Mouse (Mus musculus): ENCODE measurements around the gene Map1lc3a. TPM values are rescaled to one million over a fixed set of nuclear protein-coding genes. Genes with fewer than 3 reads are reported as not detected.

The Map1lc3a gene
- polyA plus RNA-seq, 1 experiment from 2014 or later, result 203 TPM

GRCm38 (mm10) chr2:155248718-155249117, 27.4 kb upstream of the Map1lc3a start:
- Histone ChIP-seq H3K36me3 (ENCODE audit: control insufficient read depth, insufficient read depth, low read length) (peaks cover 77% of the 10 kb centered on the region), H3K4me1 (replicated peaks; ENCODE audit: control insufficient read depth, insufficient read depth, low read length) (no peaks in the 10 kb centered on the region)

DNA sequence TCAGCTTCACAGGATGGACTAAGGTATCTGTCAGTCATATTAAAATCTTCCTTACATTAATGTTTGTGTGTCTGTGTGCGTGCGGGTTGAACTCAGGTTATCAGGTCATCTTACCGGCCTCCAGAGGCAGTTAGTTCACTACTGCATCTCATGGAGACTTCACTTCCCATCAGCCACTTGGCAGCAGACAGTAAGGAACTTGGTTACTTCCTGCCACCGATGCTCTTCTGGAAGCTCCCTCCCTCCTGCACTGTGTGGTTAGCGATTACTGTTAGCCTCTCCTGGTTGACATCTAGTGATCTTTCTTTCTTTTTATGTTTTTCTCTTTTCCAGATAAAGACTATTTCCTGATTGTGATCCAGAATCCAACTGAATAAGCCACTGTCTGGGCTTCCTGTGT, 26.5 kb upstream of the Map1lc3a start:
- ATAC-seq (replicated peaks; ENCODE audit: low FRiP score, low TSS enrichment, low read depth), result no peak

More at GRCm38 (mm10) chr2:155248718-155249117, 27.4 kb upstream of the Map1lc3a start:
- Histone ChIP-seq H3K27ac (ENCODE audit: low read depth) (no peak overlapping the region), H3K4me3 (ENCODE audit: low read depth, low read length) (no peak overlapping the region), H3K4me2 (ENCODE audit: low read length) (no peak overlapping the region), H3K27me3 (replicated peaks; ENCODE audit: control insufficient read depth, insufficient read depth, low read length) (no peaks in the 10 kb centered on the region), H3K9me3 (ENCODE audit: control insufficient read depth, low read length) (no peaks in the 10 kb centered on the region), H3K9ac (ENCODE audit: low read length) (no peak overlapping the region)
- no peak for DNase-seq (ENCODE audit: low spot score)
- ATAC-seq (replicated peaks; ENCODE audit: low FRiP score, low TSS enrichment, low read depth), result no peak
- 72% methylated on average over 2 of the region's 2 CpGs for WGBS

DNA sequence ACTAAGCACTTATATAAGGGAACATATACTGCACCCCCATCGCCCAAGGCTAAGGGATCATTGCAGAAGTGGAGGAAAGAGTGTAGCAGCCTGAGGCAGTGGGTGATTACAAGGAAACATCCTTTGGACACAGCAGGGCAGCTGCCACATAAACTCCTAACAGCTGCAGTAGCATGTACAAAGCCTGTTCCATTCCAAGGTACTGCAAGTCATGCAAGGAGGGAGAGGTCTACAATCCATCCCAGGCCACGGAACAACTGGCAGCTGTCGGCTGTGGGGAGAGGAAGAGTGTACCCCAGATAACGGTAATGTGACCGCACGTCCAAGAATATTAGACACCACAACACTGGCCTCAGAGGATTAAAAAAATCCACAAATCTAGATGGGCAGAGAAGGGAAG, 10.6 kb upstream of the Map1lc3a start:
- Histone ChIP-seq H3K27ac (ENCODE audit: low read depth) (no peak overlapping the region), H3K4me3 (ENCODE audit: low read depth, low read length) (no peak overlapping the region), H3K4me1 (replicated peaks; ENCODE audit: control insufficient read depth, insufficient read depth, low read length) (no peaks in the 10 kb centered on the region), H3K4me2 (ENCODE audit: low read length) (no peak overlapping the region), H3K27me3 (replicated peaks; ENCODE audit: control insufficient read depth, insufficient read depth, low read length) (no peaks in the 10 kb centered on the region), H3K36me3 (ENCODE audit: control insufficient read depth, insufficient read depth, low read length) (no peaks in the 10 kb centered on the region), H3K9ac (ENCODE audit: low read length) (no peak overlapping the region), H3K9me3 (ENCODE audit: control insufficient read depth, low read length) (no peaks in the 10 kb centered on the region)
- WGBS, result 86% methylated on average over 6 of the region's 6 CpGs
- ATAC-seq (replicated peaks; ENCODE audit: low FRiP score, low TSS enrichment, low read depth), result no peak
- DNase-seq (ENCODE audit: low spot score), result no peak

More for the DNA sequence above, 26.5 kb upstream of the Map1lc3a start:
- Histone ChIP-seq H3K36me3 (ENCODE audit: control insufficient read depth, insufficient read depth, low read length) (peaks cover 68% of the 10 kb centered on the region), H3K9ac (ENCODE audit: low read length) (no peak overlapping the region), H3K27ac (ENCODE audit: low read depth) (no peak overlapping the region), H3K4me2 (ENCODE audit: low read length) (no peak overlapping the region), H3K4me1 (replicated peaks; ENCODE audit: control insufficient read depth, insufficient read depth, low read length) (no peaks in the 10 kb centered on the region), H3K27me3 (replicated peaks; ENCODE audit: control insufficient read depth, insufficient read depth, low read length) (no peaks in the 10 kb centered on the region), H3K9me3 (ENCODE audit: control insufficient read depth, low read length) (no peaks in the 10 kb centered on the region), H3K4me3 (ENCODE audit: low read depth, low read length) (no peak overlapping the region)
- WGBS, result 95% methylated on average over 5 of the region's 5 CpGs
- DNase-seq (ENCODE audit: low spot score), result no peak

DNA sequence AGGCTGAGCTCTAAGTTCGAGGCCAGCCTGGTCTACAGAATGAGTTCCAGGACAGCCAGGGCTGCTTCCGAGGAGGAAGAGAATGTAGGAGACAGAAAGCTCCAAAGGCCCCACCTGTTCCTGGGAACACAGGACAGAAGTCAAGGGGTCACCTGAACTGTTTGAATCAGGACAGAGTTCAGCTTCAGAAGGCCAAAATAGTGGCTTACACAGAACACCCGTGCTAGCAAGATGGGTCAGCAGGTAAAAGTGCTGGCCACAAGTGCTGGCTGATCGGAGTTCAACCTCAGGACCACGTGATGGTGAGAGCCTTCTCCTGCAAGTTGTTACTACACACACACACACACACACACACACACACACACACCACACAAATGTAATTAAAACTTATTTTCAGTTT, 9.2 kb upstream of the Map1lc3a start:
- Histone ChIP-seq H3K36me3 (ENCODE audit: control insufficient read depth, insufficient read depth, low read length) (no peaks in the 10 kb centered on the region), H3K4me3 (ENCODE audit: low read depth, low read length) (no peak overlapping the region), H3K4me2 (ENCODE audit: low read length) (no peak overlapping the region)

GRCm38 (mm10) chr2:155271957-155272356, 4.1 kb upstream of the Map1lc3a start:
- no peak overlapping the region for H3K27ac ChIP-seq (ENCODE audit: low read depth)
- H3K36me3 ChIP-seq (ENCODE audit: control insufficient read depth, insufficient read depth, low read length), result no peaks in the 10 kb centered on the region
- H3K9ac ChIP-seq (ENCODE audit: low read length), result no peak overlapping the region
- WGBS, result 88% methylated on average over 6 of the region's 6 CpGs
- no peaks in the 10 kb centered on the region for H3K9me3 ChIP-seq (ENCODE audit: control insufficient read depth, low read length)
- H3K4me2 ChIP-seq (ENCODE audit: low read length), result no peak overlapping the region
- peaks cover under 1% of the 10 kb centered on the region; the same call in 1 of the 2 replicates for H3K4me1 ChIP-seq (replicated peaks; ENCODE audit: control insufficient read depth, insufficient read depth, low read length)
- no peaks in the 10 kb centered on the region for H3K27me3 ChIP-seq (replicated peaks; ENCODE audit: control insufficient read depth, insufficient read depth, low read length)
- ATAC-seq (replicated peaks; ENCODE audit: low FRiP score, low TSS enrichment, low read depth), result no peak
- H3K4me3 ChIP-seq (ENCODE audit: low read depth, low read length), result no peak overlapping the region
- no peak for DNase-seq (ENCODE audit: low spot score)

More for the DNA sequence above, 9.2 kb upstream of the Map1lc3a start:
- DNase-seq (ENCODE audit: low spot score), result no peak
- Histone ChIP-seq H3K27me3 (replicated peaks; ENCODE audit: control insufficient read depth, insufficient read depth, low read length) (no peaks in the 10 kb centered on the region), H3K9ac (ENCODE audit: low read length) (no peak overlapping the region), H3K9me3 (ENCODE audit: control insufficient read depth, low read length) (no peaks in the 10 kb centered on the region), H3K27ac (ENCODE audit: low read depth) (no peak overlapping the region), H3K4me1 (replicated peaks; ENCODE audit: control insufficient read depth, insufficient read depth, low read length) (no peaks in the 10 kb centered on the region)
- ATAC-seq (replicated peaks; ENCODE audit: low FRiP score, low TSS enrichment, low read depth), result no peak
- 78% methylated on average over 5 of the region's 5 CpGs for WGBS

- DNase-seq (ENCODE audit: low spot score) (no peak), ATAC-seq (replicated peaks; ENCODE audit: low FRiP score, low TSS enrichment, low read depth) (no peak)
- Histone ChIP-seq H3K36me3 (ENCODE audit: control insufficient read depth, insufficient read depth, low read length) (peaks cover 1% of the 10 kb centered on the region), H3K4me2 (ENCODE audit: low read length) (no peak overlapping the region), H3K27me3 (replicated peaks; ENCODE audit: control insufficient read depth, insufficient read depth, low read length) (no peaks in the 10 kb centered on the region), H3K9me3 (ENCODE audit: control insufficient read depth, low read length) (no peaks in the 10 kb centered on the region), H3K4me1 (replicated peaks; ENCODE audit: control insufficient read depth, insufficient read depth, low read length) (peaks cover 6% of the 10 kb centered on the region; the same call in 1 of the 2 replicates), H3K27ac (ENCODE audit: low read depth) (no peak overlapping the region), H3K9ac (ENCODE audit: low read length) (no peak overlapping the region), H3K4me3 (ENCODE audit: low read depth, low read length) (no peak overlapping the region)
- 72% methylated on average over 10 of the region's 10 CpGs for WGBS
Observed at GRCm38 (mm10) chr2:155272396-155273170, 3.5 kb upstream of the Map1lc3a start.

- no peak for ATAC-seq (replicated peaks; ENCODE audit: low FRiP score, low TSS enrichment, low read depth)
- H3K4me1 ChIP-seq (replicated peaks; ENCODE audit: control insufficient read depth, insufficient read depth, low read length), result peaks cover 8% of the 10 kb centered on the region; the same call in 1 of the 2 replicates
- 90% methylated on average over 8 of the region's 8 CpGs for WGBS
- H3K27me3 ChIP-seq (replicated peaks; ENCODE audit: control insufficient read depth, insufficient read depth, low read length), result no peaks in the 10 kb centered on the region
- no peak overlapping the region for H3K4me2 ChIP-seq (ENCODE audit: low read length)
- H3K9ac ChIP-seq (ENCODE audit: low read length), result no peak overlapping the region
- no peak overlapping the region for H3K4me3 ChIP-seq (ENCODE audit: low read depth, low read length)
- peaks cover 10% of the 10 kb centered on the region for H3K36me3 ChIP-seq (ENCODE audit: control insufficient read depth, insufficient read depth, low read length)
- H3K27ac ChIP-seq (ENCODE audit: low read depth), result no peak overlapping the region
- H3K9me3 ChIP-seq (ENCODE audit: control insufficient read depth, low read length), result no peaks in the 10 kb centered on the region
- no peak for DNase-seq (ENCODE audit: low spot score)
Observed at GRCm38 (mm10) chr2:155273603-155274002, 2.5 kb upstream of the Map1lc3a start.

GRCm38 (mm10) chr2:155276621-155277175, 601 bp downstream of the Map1lc3a start:
- H3K27ac ChIP-seq (ENCODE audit: low read depth), result peak overlapping the region; percentile 85
- peaks cover 14% of the 10 kb centered on the region for H3K36me3 ChIP-seq (ENCODE audit: control insufficient read depth, insufficient read depth, low read length)
- no peaks in the 10 kb centered on the region for H3K9me3 ChIP-seq (ENCODE audit: control insufficient read depth, low read length)
- peaks cover 8% of the 10 kb centered on the region; the same call in 1 of the 2 replicates for H3K4me1 ChIP-seq (replicated peaks; ENCODE audit: control insufficient read depth, insufficient read depth, low read length)
- WGBS, result 1% methylated on average over 31 of the region's 49 CpGs
- peak overlapping the region; percentile 69 for H3K4me2 ChIP-seq (ENCODE audit: low read length)
- H3K4me3 ChIP-seq (ENCODE audit: low read depth, low read length), result peak overlapping the region; percentile 97
- DNase-seq (ENCODE audit: low spot score) (peak; percentile 89), ATAC-seq (replicated peaks; ENCODE audit: low FRiP score, low TSS enrichment, low read depth) (peak; percentile 92)
- peak overlapping the region; percentile 92 for H3K9ac ChIP-seq (ENCODE audit: low read length)
- H3K27me3 ChIP-seq (replicated peaks; ENCODE audit: control insufficient read depth, insufficient read depth, low read length), result no peaks in the 10 kb centered on the region

Data from intestine, embryonic 14.5 days (tissue).